Mouse (Mus musculus) embryonic stem cell, embryonic (primary cell): Measurements from ENCODE around the gene Faap24.

ENCODE experiments used
- CTCF ChIA-PET, 4 experiments: fragments of 300-600 bp in 2 of 4; fragments of 350-600 bp in 2 of 4; sonication (Branson Sonifier 250); formaldehyde crosslinking; loops; one replicate each; lab custom pipeline; 2022; ENCODE audit warnings: inconsistent platforms in 2 of 4; lab: Charles Lee
- POLR2A ChIA-PET, 4 experiments: fragments of 300-600 bp in 2 of 4; fragments of 350-600 bp in 2 of 4; sonication (Branson Sonifier 250); formaldehyde crosslinking; loops; one replicate each; lab custom pipeline; 2022; ENCODE audit warnings: antibody characterized with exemption in 4 of 4, inconsistent platforms in 1 of 4; lab: Charles Lee

The Faap24 gene

DNA sequence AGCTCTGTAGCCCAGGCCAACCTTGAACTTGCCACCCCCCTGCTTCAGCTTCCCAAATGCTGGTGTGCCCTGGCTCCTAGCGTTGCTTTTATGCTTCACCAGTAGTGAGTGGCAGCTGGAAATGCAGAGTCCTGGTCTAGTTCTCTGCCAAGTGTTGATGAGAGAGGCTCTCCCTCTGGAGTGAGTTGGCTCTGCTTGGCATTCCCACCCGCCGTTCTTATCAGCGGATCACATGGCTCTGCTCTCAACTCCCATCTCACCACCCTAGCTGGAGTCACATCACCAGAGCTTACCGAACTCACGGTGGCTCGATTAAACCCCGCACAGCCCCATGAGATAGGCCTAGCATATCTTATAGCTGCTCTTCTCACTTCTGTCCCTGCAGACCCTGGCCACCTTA lies 16.3 kb downstream of the Faap24 start:
- ChIA-PET CTCF (interaction anchor here in 1 of 4 experiments (0.6 to 1.4 kb wide), 3 partner anchors 13 to 174 kb away, joined by 3 to 5 read pairs (median 3); no protein-coding TSS in a partner anchor), POLR2A (interaction anchor here in 2 of 4 experiments (0.8 to 10.1 kb wide), 13 partner anchors 8 to 49 kb away, joined by 3 to 65 read pairs (median 7); partner anchors contain the start of genes Cep89 (in 2 of the 2), Faap24 (in 2 of the 2) and Rhpn2 (in 2 of the 2))

DNA sequence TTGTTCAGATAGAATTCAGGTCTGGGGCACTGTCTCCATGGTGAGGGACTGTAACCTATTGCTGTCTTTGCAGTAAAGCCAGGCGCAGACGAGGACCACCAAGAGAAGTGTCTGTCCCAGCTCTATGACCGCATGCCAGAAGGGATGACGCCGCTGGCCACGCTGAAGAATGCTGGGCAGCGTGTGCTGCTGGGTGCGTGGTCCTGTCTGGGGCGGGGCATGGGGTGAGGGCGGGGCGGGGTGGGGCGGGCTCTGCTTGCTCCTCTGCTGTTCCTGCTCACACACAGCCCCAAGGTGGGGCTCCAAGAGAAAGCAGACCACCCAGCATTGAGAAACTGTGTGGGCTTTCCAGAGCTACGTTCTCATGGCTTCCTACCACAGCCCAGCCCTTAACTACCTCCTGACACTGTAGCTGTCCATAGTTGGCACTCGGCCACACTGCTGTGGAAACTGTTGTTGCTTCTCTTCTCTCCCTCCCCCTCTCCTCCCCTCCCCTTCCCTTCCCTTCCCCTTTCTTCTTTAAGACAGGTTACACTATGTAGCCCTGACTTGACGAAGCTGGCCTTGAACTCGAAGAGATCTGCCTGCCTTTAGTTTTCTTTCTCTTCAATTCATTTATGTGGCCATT lies 17.0 kb downstream of the Faap24 start:
- POLR2A ChIA-PET: interaction anchor here in 3 of 4 experiments (0.7 to 10.1 kb wide), 14 partner anchors 9 to 48 kb away, joined by 3 to 65 read pairs (median 6); partner anchors contain the start of genes Cep89 (in 2 of the 3), Faap24 (in 2 of the 3) and Rhpn2 (in 2 of the 3)
- CTCF ChIA-PET: interaction anchor here in 1 of 4 experiments (0.6 to 1.4 kb wide), 3 partner anchors 14 to 174 kb away, joined by 3 to 5 read pairs (median 3); no protein-coding TSS in a partner anchor

DNA sequence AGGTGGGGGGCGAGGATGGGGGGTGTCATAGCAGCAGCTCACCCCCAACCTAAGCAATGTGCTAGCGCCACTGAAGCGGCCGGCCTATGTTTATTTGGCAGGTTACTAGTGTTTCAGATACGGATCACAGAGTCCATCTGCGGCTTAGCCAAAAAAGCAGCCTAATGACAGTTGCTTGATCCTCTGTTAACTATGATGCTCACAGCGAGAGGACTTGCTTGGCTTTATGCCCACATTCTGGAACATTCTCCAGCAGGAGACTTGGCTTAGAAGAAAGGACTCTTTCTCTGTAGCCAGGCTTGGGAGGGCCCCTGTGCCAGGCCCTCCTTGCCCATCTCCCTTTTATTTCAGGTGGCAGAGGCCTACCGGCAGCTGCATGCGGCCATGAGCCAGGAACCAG lies 20.0 kb downstream of the Faap24 start:
- ChIA-PET POLR2A (interaction anchor here in 2 of 4 experiments (0.6 to 1.3 kb wide), 8 partner anchors 14 to 209 kb away, joined by 3 to 5 read pairs (median 3); partner anchors contain the start of genes Rhpn2 (in 2 of the 2) and Rgs9bp (in 1 of the 2)), CTCF (interaction anchor here in 3 of 4 experiments (0.6 to 1.1 kb wide), 3 partner anchors 8 to 111 kb away, joined by 3 to 4 read pairs (median 3); partner anchors contain the start of gene Rhpn2 (in 1 of the 3))

DNA sequence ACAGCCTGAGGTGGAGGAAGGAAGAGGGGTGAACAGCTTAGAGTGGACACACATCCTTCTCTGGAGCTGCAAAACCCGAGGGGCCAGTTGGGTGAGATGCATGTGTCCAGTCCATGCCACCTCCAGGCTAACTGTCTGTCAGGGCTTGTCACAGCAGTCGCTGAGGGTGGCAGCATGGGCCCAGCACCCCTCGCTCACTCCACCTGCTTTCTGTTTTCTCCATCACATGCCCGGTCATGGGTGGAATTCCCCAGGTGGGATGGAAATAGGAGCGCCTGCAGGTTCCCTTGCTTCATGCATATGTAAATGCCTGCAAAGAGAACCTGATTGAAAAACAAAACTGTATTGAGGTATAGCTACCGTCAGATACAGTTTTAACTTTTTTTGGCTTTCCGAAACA lies 22.4 kb downstream of the Faap24 start:
- CTCF ChIA-PET: interaction anchor here in 3 of 4 experiments (0.5 to 2.3 kb wide), 5 partner anchors 9 to 208 kb away, joined by 3 to 16 read pairs (median 8); no protein-coding TSS in a partner anchor
- POLR2A ChIA-PET: interaction anchor here in 3 of 4 experiments (0.7 to 3.8 kb wide), 31 partner anchors 8 to 662 kb away, joined by 3 to 62 read pairs (median 8); partner anchors contain the start of genes Rhpn2 (in 3 of the 3), Cep89 (in 2 of the 3), Faap24 (in 2 of the 3) and Gpatch1 (in 2 of the 3)

DNA sequence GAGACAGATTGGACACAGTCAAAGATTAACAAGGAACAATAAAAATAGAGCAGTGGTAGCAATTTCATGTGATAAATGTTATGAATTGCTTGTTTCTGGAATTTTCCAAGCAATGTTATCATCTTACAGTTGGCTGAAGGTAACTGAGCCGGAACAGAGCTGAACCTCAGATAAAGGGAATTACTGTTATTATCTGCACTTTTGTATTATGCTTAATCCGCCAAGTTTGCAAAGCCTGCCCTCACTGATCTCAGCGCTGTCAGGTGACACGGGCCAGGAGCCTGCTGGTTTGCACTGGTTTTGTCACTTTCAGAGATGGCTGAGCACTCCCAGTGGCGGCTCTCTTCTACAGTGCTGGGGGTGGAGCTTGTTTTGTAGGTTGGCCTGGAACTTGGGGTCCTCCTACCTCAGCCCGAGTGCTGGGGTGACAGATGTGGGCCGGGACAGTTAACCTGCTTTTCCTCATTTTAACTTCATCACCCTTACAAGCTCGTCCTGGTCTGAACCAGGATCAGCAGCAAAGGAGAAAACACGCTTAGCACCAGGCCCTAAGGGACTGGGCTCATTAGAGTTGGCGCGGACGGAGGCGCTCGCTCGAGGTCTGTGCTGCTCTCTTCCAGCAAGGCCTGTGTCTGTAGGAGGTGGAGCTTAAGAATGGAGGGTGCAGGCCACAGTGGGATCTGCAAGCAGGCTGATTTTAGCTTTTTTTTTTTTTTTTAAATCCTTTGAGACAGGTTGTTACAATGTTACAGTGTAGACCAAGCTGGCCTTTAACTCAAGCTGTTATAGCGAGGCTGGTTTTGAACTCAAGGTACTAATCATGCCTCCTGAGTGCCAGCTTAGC lies 23.3 kb downstream of the Faap24 start:
- CTCF ChIA-PET: interaction anchor here (0.5 to 2.3 kb wide), 22 partner anchors 9 to 524 kb away, joined by 3 to 16 read pairs (median 4); partner anchors contain the start of genes Cep89 (in 1 of the 4), Faap24 (in 1 of the 4), Rgs9bp (in 1 of the 4) and Rhpn2 (in 1 of the 4)

DNA sequence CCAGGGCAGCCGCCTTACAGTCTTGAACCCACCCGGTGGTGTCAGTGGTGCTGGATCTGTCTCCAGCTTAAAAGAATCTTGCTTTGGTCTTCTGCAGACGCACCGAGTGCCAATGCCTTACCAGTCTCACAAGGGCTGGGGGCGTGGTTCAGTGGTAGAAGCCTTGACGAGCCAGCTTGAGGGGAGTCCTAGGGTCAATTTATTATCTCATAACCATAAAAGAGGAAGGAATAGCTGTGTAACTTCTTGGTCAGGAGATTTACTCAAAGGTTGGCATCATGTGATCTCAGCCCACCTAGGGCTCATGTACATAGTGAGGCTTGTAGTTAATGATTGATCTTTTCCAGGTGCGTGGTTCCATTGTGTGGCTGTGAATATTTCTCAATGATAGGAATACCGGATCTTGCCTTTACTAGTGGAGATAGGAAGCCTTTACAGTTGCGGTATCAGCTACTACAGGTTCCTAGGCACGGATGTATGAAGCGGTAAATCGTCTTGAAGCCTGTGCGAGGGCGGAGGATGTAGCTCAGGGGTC lies 24.1 kb downstream of the Faap24 start:
- ChIA-PET POLR2A (interaction anchor here in 3 of 4 experiments (0.8 to 3.8 kb wide), 47 partner anchors 8 to 802 kb away, joined by 3 to 62 read pairs (median 6); partner anchors contain the start of genes Cep89 (in 3 of the 3), Faap24 (in 3 of the 3), Rhpn2 (in 3 of the 3) and Gpatch1 (in 2 of the 3)), CTCF (interaction anchor here in 3 of 4 experiments (0.9 to 2.3 kb wide), 13 partner anchors 8 to 523 kb away, joined by 3 to 16 read pairs (median 5); partner anchors contain the start of gene Rhpn2 (in 1 of the 3))

More for the DNA sequence above, 23.3 kb downstream of the Faap24 start:
- POLR2A ChIA-PET: interaction anchor here (0.6 to 3.8 kb wide), 67 partner anchors 7 to 803 kb away, joined by 3 to 62 read pairs (median 4); partner anchors contain the start of genes Cep89 (in 3 of the 4), Faap24 (in 3 of the 4), Rhpn2 (in 3 of the 4) and Gpatch1 (in 2 of the 4)

DNA sequence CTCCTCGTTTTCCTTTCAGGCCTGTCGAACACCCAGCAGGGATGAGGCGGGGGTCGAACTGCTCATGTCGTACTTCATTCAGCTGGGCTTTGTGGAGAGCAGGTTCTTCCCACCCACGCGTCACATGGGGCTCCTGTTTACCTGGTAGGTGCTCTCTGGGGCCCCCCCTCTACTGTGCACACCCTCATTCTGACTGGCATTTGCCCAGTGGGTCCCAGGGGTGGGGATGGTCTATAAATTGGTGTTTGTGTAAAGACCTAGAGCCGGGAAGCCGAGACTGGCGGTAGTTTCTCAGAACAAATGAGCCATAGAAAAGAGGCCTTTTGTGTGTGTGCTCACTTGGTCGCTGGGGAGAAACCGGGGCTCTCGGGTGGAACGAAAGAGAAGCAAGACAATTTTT lies 25.5 kb downstream of the Faap24 start:
- POLR2A ChIA-PET: interaction anchor here in 3 of 4 experiments (0.8 to 3.8 kb wide), 9 partner anchors 7 to 37 kb away, joined by 3 to 31 read pairs (median 4); partner anchors contain the start of genes Rhpn2 (in 3 of the 3), Cep89 (in 1 of the 3) and Faap24 (in 1 of the 3)
- CTCF ChIA-PET: interaction anchor here in 2 of 4 experiments (0.6 to 1.0 kb wide), 4 partner anchors 15 to 175 kb away, joined by 3 read pairs; no protein-coding TSS in a partner anchor

DNA sequence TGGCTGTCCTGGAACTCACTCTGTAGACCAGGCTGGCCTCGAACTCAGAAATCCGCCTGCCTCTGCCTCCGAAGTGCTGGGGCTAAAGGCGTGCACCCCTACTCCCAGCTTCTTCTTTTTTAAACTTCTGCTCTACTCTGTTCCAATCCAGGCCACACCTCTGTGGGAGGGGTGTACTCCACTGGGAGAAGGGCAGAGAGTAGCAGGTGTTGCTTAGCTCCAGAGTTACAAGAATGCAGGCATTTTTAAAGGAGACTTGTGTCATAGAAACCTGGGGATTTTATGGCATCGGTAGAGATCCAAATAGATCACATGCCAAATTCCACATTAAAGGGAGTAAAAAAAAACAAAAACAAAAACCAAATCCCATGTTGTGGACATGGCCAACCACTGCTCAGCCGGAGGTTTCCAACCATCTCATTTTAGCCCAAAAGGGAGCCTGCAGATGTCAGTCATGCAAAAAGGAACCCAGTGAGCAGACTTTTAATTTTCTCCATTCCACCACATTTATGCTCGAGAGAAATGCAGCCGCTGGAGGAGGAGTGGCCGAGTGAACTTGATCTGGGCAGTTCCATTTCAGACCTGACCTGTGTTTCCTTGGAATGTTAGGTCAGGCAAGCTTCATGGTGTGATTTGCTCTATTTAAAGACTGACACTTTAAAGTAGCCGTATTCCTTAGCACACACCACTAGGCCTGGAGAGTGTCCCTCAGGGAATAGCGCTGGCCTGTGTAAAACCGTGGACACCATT lies 31.3 kb downstream of the Faap24 start:
- ChIA-PET CTCF (interaction anchor here (0.6 to 1.0 kb wide), 5 partner anchors 8 to 128 kb away, joined by 3 to 4 read pairs (median 3); no protein-coding TSS in a partner anchor), POLR2A (interaction anchor here in 3 of 4 experiments (1.0 to 5.0 kb wide), 13 partner anchors 7 to 54 kb away, joined by 3 to 46 read pairs (median 9); partner anchors contain the start of genes Rhpn2 (in 2 of the 3) and Gpatch1 (in 1 of the 3))

DNA sequence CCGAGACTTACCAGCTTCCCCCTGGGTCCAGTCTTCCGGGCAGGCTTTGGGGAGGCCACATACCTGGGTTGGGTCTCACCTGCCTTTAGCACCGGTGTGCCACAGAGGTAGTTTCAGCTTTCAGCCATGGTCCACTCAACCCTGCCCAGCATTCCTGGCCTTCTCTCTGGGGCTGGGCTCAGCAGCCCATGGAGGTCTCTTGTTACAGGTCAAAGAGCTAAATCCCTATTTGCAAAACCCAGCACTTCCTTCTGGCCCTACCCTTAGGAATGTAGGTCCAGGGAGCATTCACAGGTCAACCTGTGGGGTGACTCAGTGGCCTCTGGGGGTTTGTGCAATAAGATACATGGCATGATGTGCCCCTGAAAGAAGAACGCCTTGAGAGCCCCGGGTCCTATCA lies 33.8 kb downstream of the Faap24 start:
- ChIA-PET POLR2A (interaction anchor here (0.6 to 4.4 kb wide), 16 partner anchors 9 to 70 kb away, joined by 3 to 31 read pairs (median 4); partner anchors contain the start of gene Rhpn2 (in 3 of the 4)), CTCF (interaction anchor here in 1 of 4 experiments (1.5 to 1.6 kb wide), 2 partner anchors 10 to 29 kb away, joined by 4 to 6 read pairs; partner anchors contain the start of gene Rhpn2)

DNA sequence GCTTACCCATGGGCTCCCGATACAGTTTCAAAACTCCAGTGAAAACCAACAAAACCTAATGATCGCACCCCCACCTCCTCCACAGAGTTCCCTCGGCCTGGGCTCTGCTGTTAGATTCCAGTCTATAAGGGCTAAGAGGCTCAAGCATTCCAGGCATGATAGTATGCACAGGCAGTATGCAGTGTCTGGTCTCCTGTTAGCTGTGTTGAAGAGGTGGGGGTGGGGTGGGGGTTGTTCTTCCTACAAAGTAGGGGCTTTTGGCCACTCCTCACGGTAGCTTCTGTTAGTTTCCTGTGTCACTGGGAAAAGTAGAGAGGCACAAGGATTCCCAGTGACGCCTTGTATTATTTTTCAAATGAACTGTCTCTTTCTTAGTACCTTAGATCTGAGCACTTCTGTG lies 34.4 kb downstream of the Faap24 start:
- ChIA-PET CTCF (interaction anchor here in 1 of 4 experiments (1.5 to 1.6 kb wide), 2 partner anchors 9 to 28 kb away, joined by 4 to 6 read pairs; partner anchors contain the start of gene Rhpn2), POLR2A (interaction anchor here (0.6 to 4.4 kb wide), 17 partner anchors 7 to 341 kb away, joined by 3 to 31 read pairs (median 4); partner anchors contain the start of gene Rhpn2 (in 3 of the 4))

DNA sequence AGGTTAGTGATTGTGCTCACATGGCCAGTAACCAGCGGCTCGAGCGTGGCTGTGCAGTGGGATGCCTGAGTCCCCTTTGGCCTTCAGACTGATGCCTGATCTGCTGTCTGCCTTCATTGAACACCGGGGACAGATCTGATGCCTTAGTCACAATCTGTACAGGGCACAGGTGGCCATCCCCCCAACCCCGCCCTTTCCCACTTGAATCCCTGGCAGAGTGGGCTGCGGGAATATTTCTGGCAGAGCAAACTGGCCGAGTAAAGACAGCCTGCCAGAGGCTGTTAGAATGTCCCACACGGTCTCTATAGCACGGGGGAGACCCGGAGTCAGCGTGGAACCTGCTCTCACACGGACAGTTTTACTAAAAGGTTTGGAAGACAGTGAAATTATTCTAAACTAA lies 39.0 kb downstream of the Faap24 start:
- POLR2A ChIA-PET: no interaction called here
- CTCF ChIA-PET: interaction anchor here in 1 of 4 experiments (0.5 kb wide), 1 partner anchor 572 kb away, joined by 4 read pairs; no protein-coding TSS in a partner anchor

DNA sequence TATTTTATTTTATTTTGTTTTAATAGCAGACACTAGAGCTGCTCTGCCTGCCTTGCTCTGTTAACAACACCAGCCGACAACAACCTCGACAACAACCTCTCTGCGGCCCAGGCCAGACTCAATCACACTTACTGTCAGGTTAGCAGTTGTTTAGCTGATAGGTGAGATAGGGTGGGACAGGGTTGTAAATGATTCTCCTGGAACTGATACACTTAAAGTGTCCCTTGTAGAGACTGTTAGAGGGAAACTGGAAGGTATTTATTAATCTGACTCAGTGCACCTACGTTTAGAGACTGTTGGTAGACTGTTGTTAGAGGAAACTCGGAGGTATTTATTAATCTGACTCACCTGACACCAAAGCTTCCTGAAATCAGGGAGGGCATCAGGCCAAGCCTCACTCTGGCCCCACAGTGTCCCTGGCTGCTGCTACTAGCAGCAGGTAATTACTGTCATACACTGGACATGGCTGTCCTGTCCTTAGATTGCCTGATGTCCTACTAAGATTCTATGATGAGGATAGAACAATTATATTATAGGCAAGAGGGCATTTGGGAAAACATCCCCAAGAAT lies 41.2 kb downstream of the Faap24 start:
- ChIA-PET POLR2A (interaction anchor here in 3 of 4 experiments (0.5 to 5.5 kb wide), 16 partner anchors 7 to 41 kb away, joined by 3 to 46 read pairs (median 4); partner anchors contain the start of genes Rhpn2 (in 2 of the 3), Cep89 (in 1 of the 3) and Faap24 (in 1 of the 3)), CTCF (interaction anchor here in 2 of 4 experiments (0.6 to 0.7 kb wide), 2 partner anchors 16 to 51 kb away, joined by 4 to 5 read pairs; no protein-coding TSS in a partner anchor)

DNA sequence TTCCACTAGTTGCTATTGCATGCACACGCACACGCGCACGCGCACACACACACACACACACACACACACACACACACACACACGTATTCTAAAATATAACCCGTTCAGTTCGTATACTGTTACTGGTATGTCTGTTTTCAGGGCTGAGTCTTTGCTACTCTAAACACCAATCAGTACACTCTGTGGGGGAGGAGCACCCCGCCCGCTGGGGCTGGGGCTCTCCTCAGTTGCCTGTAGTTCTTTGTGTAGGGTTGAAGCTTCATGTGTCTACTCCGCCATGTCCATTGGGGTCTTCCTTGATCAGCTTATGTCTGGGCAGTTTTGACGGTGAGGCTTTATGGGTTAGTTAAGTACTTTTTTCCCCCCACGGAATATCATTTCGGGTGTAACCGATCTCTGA lies 43.3 kb downstream of the Faap24 start:
- ChIA-PET CTCF (interaction anchor here (0.6 to 2.6 kb wide), 9 partner anchors 10 to 458 kb away, joined by 3 to 9 read pairs (median 4); partner anchors contain the start of gene Rhpn2 (in 1 of the 4)), POLR2A (interaction anchor here (0.6 to 5.5 kb wide), 25 partner anchors 9 to 57 kb away, joined by 3 to 46 read pairs (median 3); partner anchors contain the start of genes Rhpn2 (in 3 of the 4), Cep89 (in 1 of the 4) and Faap24 (in 1 of the 4))

DNA sequence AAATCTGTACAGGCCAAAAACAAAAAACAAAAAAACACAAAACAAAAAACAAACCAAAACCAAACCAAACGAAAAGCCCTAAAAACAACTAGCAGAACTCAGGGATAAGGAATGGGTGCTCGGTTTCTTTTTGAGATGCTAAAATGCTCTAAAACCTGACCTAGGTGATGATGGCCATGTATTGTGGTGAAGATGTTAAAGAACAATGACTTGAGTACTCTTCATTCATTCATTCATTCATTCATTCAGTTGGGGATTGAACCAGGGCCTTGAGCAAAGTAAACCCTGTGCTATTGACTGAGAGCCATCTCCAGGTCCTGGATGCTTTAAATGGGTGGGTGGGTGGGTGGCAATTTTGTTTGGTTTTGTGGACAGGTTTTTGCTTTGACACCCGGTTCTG lies 45.5 kb downstream of the Faap24 start:
- ChIA-PET CTCF (no interaction called here), POLR2A (interaction anchor here in 3 of 4 experiments (0.5 to 6.8 kb wide), 8 partner anchors 11 to 524 kb away, joined by 3 to 76 read pairs (median 6); partner anchors contain the start of gene Rhpn2 (in 2 of the 3))
